7 mouse cellular contexts compared by ENCODE assay signal in genomic region chr11:103028176-103028891, GRCm38 (mm10). TPM values are rescaled to one million over a fixed set of nuclear protein-coding genes. Genes with fewer than 3 reads are reported as not detected.
DNase-seq lines count a peak whose midpoint lies in the region; ATAC-seq lines count a peak whose summit lies in the region.

Gene Nmt1 (plus strand): TSS chr11:103028190.
Gene Dcakd (minus strand): TSS chr11:103028333.

- intact Hi-C loops in left cerebral cortex, postnatal 36 days (cut with DNase I), result no loop called here

- no peaks in the 10 kb centered on the region for H3K36me3 ChIP-seq in intestine, embryonic 16.5 days (ENCODE audit: control insufficient read depth, insufficient read depth, low read length)
- H3K36me3 ChIP-seq in midbrain, embryonic 11.5 days (ENCODE audit: control insufficient read depth, insufficient read depth, low read length), result no peaks in the 10 kb centered on the region

- DNase-seq in adrenal gland, adult 8-10 months, result peak; percentile 95
- peak; percentile 98 for DNase-seq in embryo, embryonic 9.5 days (ENCODE audit: extremely low spot score)
- peak; percentile 76 to 91 for DNase-seq in gastrocnemius, postnatal 4 days (ENCODE audit: low spot score in 2 of 2)
- peak; percentile 95 for DNase-seq in left cerebral cortex, postnatal 36 days (ENCODE audit: low spot score in 2 of 2)
- DNase-seq in midbrain, embryonic 11.5 days (ENCODE audit: low spot score, missing footprints), result peak; percentile 99
- peak; percentile 96 for DNase-seq in skeletal muscle tissue, adult 2 months (ENCODE audit: low read depth, low spot score)

- under 1% methylated on average over 36 of the region's 36 CpGs for WGBS in intestine, embryonic 16.5 days
- WGBS in midbrain, embryonic 11.5 days, result under 1% methylated on average over 36 of the region's 36 CpGs

- H3K27ac ChIP-seq in intestine, embryonic 16.5 days (ENCODE audit: low read length), result peak within 1 kb of the TSS; percentile 66
- peak within 1 kb of the TSS; percentile 32; the same call in 1 of the 2 replicates for H3K27ac ChIP-seq in midbrain, embryonic 11.5 days (ENCODE audit: low read depth, low read length)

- ATAC-seq in intestine, embryonic 16.5 days, result peak; percentile 99
- peak; percentile 99 for ATAC-seq in midbrain, embryonic 11.5 days (ENCODE audit: low FRiP score)

- peak within 1 kb of the TSS; percentile 77 for H3K4me3 ChIP-seq in intestine, embryonic 16.5 days (ENCODE audit: low read length)
- peak within 1 kb of the TSS; percentile 64 for H3K4me3 ChIP-seq in midbrain, embryonic 11.5 days (ENCODE audit: low read depth, low read length)

- peaks cover 17% of the 10 kb centered on the region for H3K4me1 ChIP-seq in intestine, embryonic 16.5 days (ENCODE audit: control insufficient read depth, insufficient read depth, low read length)
- peaks cover 5% of the 10 kb centered on the region for H3K4me1 ChIP-seq in midbrain, embryonic 11.5 days (ENCODE audit: control insufficient read depth, insufficient read depth, low read length)

- peak within 1 kb of the TSS; percentile 69 for H3K4me2 ChIP-seq in intestine, embryonic 16.5 days (ENCODE audit: low read depth, low read length)
- H3K4me2 ChIP-seq in midbrain, embryonic 11.5 days, result peak within 1 kb of the TSS; percentile 69

- no peaks in the 10 kb centered on the region for H3K9me3 ChIP-seq in intestine, embryonic 16.5 days (ENCODE audit: control insufficient read depth, low read length)
- no peaks in the 10 kb centered on the region for H3K9me3 ChIP-seq in midbrain, embryonic 11.5 days (ENCODE audit: control insufficient read depth, low read length)

- peak within 1 kb of the TSS; percentile 73 for H3K9ac ChIP-seq in intestine, embryonic 16.5 days (ENCODE audit: low read depth, low read length)
- H3K9ac ChIP-seq in midbrain, embryonic 11.5 days (ENCODE audit: low read length), result peak within 1 kb of the TSS; percentile 82

- H3K27me3 ChIP-seq in intestine, embryonic 16.5 days (replicated peaks; ENCODE audit: control insufficient read depth, insufficient read depth, low read length), result no peaks in the 10 kb centered on the region
- H3K27me3 ChIP-seq in midbrain, embryonic 11.5 days (ENCODE audit: control insufficient read depth, insufficient read depth, low read length), result no peaks in the 10 kb centered on the region

RNA-seq across cellular contexts. Expression of gene Nmt1, which starts in this region (rescaled TPM):
- total RNA-seq in adrenal gland, adult 8-10 months (2022), result 100 to 1,000 TPM; 102 to 113 (median 109) TPM
- total RNA-seq in gastrocnemius, postnatal 4 days (2021), result 10 to 100 TPM; 55.9 to 59.3 TPM
- polyA plus RNA-seq in intestine, embryonic 16.5 days (2015; fragmentation: Nextera tagmentation; extraction: Ambion mirVana), result 55.9 and 59.6 TPM in 2 replicates
- total RNA-seq in left cerebral cortex, postnatal 36 days (2021), result 100 to 1,000 TPM; 126 to 127 TPM
- polyA plus RNA-seq in midbrain, embryonic 11.5 days (2014; fragmentation: Nextera tagmentation; extraction: Ambion mirVana), result 45.6 and 51.3 TPM in 2 replicates

RNA-seq across cellular contexts. Expression of gene Dcakd, which starts in this region (rescaled TPM):
- total RNA-seq in adrenal gland, adult 8-10 months (2022), result 10 to 100 TPM; 64.3 to 89.6 (median 75.5) TPM
- 10 to 100 TPM; 69.0 to 73.1 TPM for total RNA-seq in gastrocnemius, postnatal 4 days (2021)
- polyA plus RNA-seq in intestine, embryonic 16.5 days (2015; fragmentation: Nextera tagmentation; extraction: Ambion mirVana), result 91.5 and 92.7 TPM in 2 replicates
- total RNA-seq in left cerebral cortex, postnatal 36 days (2021), result 10 to 100 TPM; 49.7 to 55.1 TPM
- 238 and 259 TPM in 2 replicates for polyA plus RNA-seq in midbrain, embryonic 11.5 days (2014; fragmentation: Nextera tagmentation; extraction: Ambion mirVana)

Comparison
In these comparisons a context has a peak if more than half of its experiments do, and no peak if none do; other contexts are left out.
1. Peak in every context shown above with its lines: DNase-seq, ATAC-seq, H3K4me3 ChIP-seq and H3K27ac ChIP-seq.